Mouse (Mus musculus) gastrocnemius, postnatal 4 days (tissue): ENCODE results near the gene Zbtb26. TPM values are rescaled to one million over a fixed set of nuclear protein-coding genes. Genes with fewer than 3 reads are reported as not detected.

Source experiments
- total RNA-seq, 2 experiments: library from RNA; stranded (reverse); gene quantifications; 2 replicates each; pipeline ENCODE4 v1.2.3; 2021

The Zbtb26 gene
- total RNA-seq, 2 experiments from 2014 or later, result 6.2 to 6.9 TPM

Other genes with a start within 250 kb of the Zbtb26 start
- not detected for gene Olfr366, start 231.6 kb downstream of the Zbtb26 start, total RNA-seq
- gene Olfr368, start 116.6 kb downstream of the Zbtb26 start, total RNA-seq, result not detected
- gene Pdcl, start 83.8 kb downstream of the Zbtb26 start, total RNA-seq, result 10 to 100 TPM; 31.9 to 36.6 TPM
- gene Rc3h2, start 20.2 kb downstream of the Zbtb26 start, total RNA-seq, result 10 to 100 TPM; 41.0 to 41.5 TPM
- 1 to 10 TPM; 5.8 to 6.6 TPM for gene Zbtb6, start within 50 bp of the Zbtb26 start, total RNA-seq
- 10 to 100 TPM; 44.0 to 55.2 TPM for gene Rabgap1, start 144 bp upstream of the Zbtb26 start, total RNA-seq
- gene Gpr21, start 73.2 kb upstream of the Zbtb26 start, total RNA-seq, result 1 to 10 TPM; 1.9 to 2.2 TPM